Mouse (Mus musculus): ENCODE measurements at regions not wholly inside any gene's neighbourhood (a gene's known extent, or its start where the extent isn't known, plus 50 kb on each side); places are given as distances from the start of the nearest gene placed in this dataset.

- TF ChIP-seq CTCF (IDR thresholded peaks at IDR 0.05; ENCODE audit: insufficient read depth, low read length) (no peak), POLR2A (IDR thresholded peaks at IDR 0.05; ENCODE audit: borderline replicate concordance, extremely low read depth, low read depth, low read length) (no peak)
Measured at GRCm38 (mm10) chr14:102161291-102162284, 431.8 kb downstream of the Lmo7 start.
